Mouse (Mus musculus): ENCODE measurements at regions not wholly inside any gene's neighbourhood (a gene's known extent, or its start where the extent isn't known, plus 50 kb on each side); places are given as distances from the start of the nearest gene placed in this dataset.

DNA sequence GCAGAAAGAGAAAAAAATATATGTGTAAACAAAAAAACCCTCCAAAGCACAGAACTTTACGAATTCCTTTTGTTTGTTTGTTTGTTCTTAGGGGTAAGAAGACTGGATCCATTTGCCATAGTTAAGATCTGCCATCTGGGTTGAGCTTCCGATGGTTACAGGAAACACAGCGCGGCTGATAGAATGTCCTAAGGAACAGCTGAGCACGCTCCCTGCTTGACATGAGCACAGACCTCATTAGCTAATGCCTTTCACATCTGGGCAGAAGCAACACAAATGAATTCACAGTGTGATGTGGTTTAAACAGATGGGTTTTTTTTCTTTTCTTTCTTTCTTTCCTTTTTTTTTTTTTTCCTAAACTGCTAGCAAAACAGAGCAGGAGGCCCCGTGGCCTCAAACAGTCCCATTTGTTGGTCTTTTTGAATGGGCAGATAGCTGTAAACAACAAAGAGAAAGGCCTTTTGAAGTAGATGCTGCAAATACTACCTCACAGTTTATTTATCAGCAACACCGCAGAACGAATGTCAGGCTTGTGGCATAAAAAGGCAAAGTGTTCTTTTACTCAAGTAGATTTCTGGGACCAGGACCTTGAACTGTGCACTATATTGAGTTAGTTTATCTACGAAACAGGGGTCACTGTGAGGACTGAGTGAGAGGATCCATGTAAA lies 61.0 kb upstream of the Raph1 start:
- no peak for ATAC-seq (ENCODE audit: low TSS enrichment)

DNA sequence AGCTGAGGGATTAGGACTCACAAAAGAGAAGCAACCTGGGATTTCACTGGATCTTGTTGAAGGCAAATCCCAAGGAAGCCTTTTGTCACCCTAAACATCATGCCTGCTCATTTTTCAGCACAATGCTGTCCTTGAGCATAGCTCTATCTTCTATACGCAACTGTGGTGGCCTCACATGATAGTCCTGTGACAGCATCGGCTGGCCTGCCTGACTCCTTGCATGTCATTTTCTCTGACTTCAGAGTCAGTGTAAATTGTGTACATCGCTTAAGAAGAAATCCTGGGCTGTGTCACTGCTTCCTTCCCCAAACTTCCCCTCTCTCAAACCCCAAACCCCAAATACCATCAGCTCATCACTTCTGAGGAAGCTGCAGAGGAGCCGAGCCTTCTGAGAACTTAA lies 60.5 kb upstream of the Raph1 start:
- no peak for ATAC-seq (ENCODE audit: low TSS enrichment)

DNA sequence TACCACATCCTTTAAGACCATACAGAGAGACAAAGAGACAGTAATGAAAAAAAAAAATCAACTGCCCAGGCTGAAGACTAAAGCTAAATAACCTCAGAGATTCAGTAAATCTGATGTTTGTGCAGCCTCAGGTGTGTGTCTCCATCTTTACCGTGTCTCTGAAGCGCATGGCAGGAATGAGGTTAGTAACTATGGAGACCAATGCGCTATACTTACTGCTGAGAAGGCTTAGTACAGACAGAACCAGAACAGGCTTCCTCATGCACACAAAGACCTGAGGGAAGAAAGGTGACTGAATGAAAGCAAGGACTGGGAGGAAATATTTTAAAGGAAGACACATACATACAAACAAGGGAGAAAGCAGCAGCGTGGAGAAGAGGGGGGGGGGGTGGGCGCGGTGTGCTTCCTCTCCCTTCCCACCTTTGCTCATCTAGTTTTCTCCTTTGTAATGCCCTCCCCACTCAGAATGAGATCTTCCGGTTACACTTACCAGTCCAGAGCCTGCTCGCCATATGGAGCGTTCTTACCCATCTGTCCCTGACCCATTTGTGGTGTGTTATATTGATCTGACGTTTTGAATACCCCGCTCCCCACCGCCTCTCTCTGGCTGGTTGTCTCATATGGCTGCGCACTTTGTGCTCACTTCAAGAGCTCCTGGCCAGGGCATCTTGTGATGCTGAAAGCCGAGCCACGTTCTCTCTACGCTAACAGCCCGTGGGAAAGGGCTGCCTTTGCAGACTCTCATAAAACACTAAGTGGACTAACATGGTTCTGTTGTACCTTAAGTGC lies 59.0 kb upstream of the Raph1 start:
- peak; percentile 88 for ATAC-seq (ENCODE audit: low TSS enrichment)

DNA sequence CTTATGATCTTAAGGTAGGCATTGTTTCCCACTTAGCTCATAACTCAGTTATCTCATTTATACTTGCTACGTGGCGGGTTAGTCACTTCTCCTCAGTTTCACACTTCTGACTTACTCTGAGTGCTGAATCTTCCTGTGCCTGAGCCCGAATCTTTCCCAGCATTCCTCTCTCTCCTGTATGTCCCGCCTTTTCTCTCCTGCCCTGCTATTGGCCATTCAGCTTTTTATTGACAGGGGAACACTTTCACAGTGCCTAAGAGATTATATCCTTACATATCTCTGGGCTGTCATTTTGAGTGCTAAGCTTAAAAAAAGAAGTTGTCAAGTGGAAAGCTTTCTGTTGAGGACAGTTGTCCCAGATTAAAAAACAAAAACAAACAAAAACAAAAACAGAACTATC lies 57.3 kb upstream of the Raph1 start:
- no peak for ATAC-seq (ENCODE audit: low TSS enrichment)

DNA sequence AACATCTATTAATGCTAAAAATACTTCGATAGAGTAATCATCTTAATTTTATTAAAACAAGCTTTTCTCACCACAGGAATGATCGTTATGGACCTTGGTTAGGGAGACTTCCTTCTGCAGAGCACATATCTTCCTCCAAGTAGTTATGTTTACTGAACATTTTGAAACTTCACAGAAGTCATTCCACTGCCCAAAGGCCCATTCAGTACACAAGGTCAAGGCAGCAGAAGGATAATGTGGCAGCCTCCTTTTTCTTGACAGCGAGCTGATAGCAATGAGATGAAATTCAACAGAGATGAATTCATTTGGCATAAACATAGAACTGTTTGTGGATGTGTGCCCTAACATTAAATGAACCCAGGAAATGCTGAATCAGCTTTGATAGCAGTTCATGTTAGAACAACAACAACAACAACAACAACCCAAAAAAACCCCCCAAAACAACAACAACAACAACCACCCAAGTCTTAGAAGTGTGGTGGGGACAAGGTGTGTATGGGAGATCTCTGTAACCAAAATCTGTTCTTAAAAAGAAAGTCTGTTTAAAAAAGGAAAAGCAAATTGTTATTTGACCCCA lies 56.6 kb upstream of the Raph1 start:
- no peak for ATAC-seq (ENCODE audit: low TSS enrichment)

DNA sequence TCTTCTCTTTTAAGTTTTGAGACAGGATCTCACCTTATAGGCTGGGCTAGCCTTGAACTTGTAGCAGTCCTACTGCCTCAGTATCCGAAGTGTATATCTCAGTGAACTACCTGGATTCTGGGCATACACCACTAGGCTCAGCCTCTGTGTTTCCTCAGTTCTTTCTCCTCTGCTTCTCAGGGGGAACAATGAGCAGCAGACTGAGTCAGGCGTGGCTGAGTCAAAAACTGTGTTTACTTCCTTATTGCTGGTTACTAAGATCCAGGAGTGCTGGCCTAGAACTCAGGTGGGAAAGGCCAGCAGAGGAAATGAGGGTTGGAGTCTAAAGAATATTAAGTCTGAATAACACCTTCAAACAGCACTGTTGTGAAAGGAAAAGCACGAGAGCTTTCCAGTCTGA lies 54.9 kb upstream of the Raph1 start:
- no peak for ATAC-seq (ENCODE audit: low TSS enrichment)

GRCm38 (mm10) chr1:60621064-60621726 lies 54.3 kb upstream of the Raph1 start:
- ATAC-seq (ENCODE audit: low TSS enrichment): no peak

GRCm38 (mm10) chr1:60618389-60618788 lies 51.5 kb upstream of the Raph1 start:
- ATAC-seq (ENCODE audit: low TSS enrichment): peak; percentile 64

DNA sequence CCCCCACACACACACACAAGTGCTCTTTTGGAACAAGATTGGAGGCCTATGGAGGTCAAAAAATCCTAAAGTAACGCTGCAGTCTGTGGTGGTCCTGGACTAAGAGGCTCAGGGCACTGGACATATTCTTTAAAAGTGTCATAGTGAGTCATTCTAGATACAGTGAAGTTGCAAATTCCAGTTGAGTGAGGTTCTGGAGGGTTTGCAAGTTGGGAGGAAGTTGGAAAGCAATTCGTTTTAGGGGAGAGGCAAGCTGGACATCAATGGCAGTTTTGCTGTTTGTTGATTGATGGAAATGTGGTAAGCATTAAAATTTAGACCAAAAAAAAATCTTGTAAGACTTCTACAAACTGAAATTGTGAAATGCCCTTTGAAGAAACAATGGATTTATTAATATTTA lies 50.0 kb upstream of the Raph1 start:
- no peak for ATAC-seq (ENCODE audit: low TSS enrichment)

Measured in frontal cortex, adult (tissue).